Comparison of ENCODE assay signal across 8 mouse cellular contexts in genomic region chr11:72576466-72577351, GRCm38 (mm10). TPM values are rescaled to one million over a fixed set of nuclear protein-coding genes. Genes with fewer than 3 reads are reported as not detected.
DNase-seq lines count a peak whose midpoint lies in the region; ATAC-seq and TF ChIP-seq lines count a peak whose summit lies in the region.

No protein-coding gene starts in this region.

- ATAC-seq in forebrain, postnatal 0 days: peak; percentile 51
- no peak for ATAC-seq in limb, embryonic 11.5 days (ENCODE audit: insufficient number of reproducible peaks, low FRiP score, low TSS enrichment, low read depth)

- no peaks in the 10 kb centered on the region for H3K4me1 ChIP-seq in forebrain, postnatal 0 days (ENCODE audit: insufficient read depth)
- no peaks in the 10 kb centered on the region for H3K4me1 ChIP-seq in limb, embryonic 11.5 days (ENCODE audit: control insufficient read depth, insufficient read depth, low read length)

- H3K4me2 ChIP-seq in forebrain, postnatal 0 days (ENCODE audit: low read depth): peak overlapping the region; percentile 53
- peak overlapping the region; percentile 48 for H3K4me2 ChIP-seq in limb, embryonic 11.5 days (ENCODE audit: low read depth, severe bottlenecking)

- H3K9ac ChIP-seq in forebrain, postnatal 0 days: peak overlapping the region; percentile 37
- H3K9ac ChIP-seq in limb, embryonic 11.5 days (ENCODE audit: low read length): peak overlapping the region; percentile 17; the same call in 1 of the 2 replicates

- 1% methylated on average over 24 of the region's 24 CpGs for WGBS in forebrain, postnatal 0 days
- 4% methylated on average over 24 of the region's 24 CpGs for WGBS in limb, embryonic 11.5 days

- no peak for TF ChIP-seq CTCF in forebrain, postnatal 0 days (IDR thresholded peaks at IDR 0.05; ENCODE audit: low read depth)

- H3K4me3 ChIP-seq in forebrain, postnatal 0 days (ENCODE audit: low read depth, low read length): peak overlapping the region; percentile 24
- H3K4me3 ChIP-seq in limb, embryonic 11.5 days (ENCODE audit: low read depth, low read length): peak overlapping the region; percentile 2; the same call in 1 of the 2 replicates

- no peaks in the 10 kb centered on the region for H3K27me3 ChIP-seq in forebrain, postnatal 0 days (ENCODE audit: insufficient read depth, low read length)
- no peaks in the 10 kb centered on the region for H3K27me3 ChIP-seq in limb, embryonic 11.5 days (ENCODE audit: control insufficient read depth, insufficient read depth, low read length)

- peak; percentile 21 to 25 for DNase-seq in spleen, postnatal 36 days (ENCODE audit: low spot score in 2 of 2)
- no peak for DNase-seq in spleen, adult 12 weeks (ENCODE audit: low spot score)
- peak; percentile 68 for DNase-seq in cerebellum, adult 11-12 months
- peak; percentile 40 for DNase-seq in forebrain, postnatal 0 days
- peak; percentile 28 for DNase-seq in limb, embryonic 11.5 days (ENCODE audit: low spot score)
- DNase-seq in mesoderm, embryonic 11.5 days (ENCODE audit: low read depth, low spot score): peak; percentile 25
- DNase-seq in gastrocnemius, postnatal 10 days: no peak
- DNase-seq in thymus, postnatal 36 days: no peak

- no peaks in the 10 kb centered on the region for H3K36me3 ChIP-seq in forebrain, postnatal 0 days (ENCODE audit: insufficient read depth)
- no peaks in the 10 kb centered on the region for H3K36me3 ChIP-seq in limb, embryonic 11.5 days (ENCODE audit: control insufficient read depth, insufficient read depth, low read length)

- H3K27ac ChIP-seq in forebrain, postnatal 0 days (ENCODE audit: low read depth, low read length): 0 out of 2 replicates have a peak overlapping the region, but pooled peaks have one; percentile 17
- H3K27ac ChIP-seq in limb, embryonic 11.5 days (replicated peaks; ENCODE audit: low read depth, low read length): no peak overlapping the region

- no peaks in the 10 kb centered on the region for H3K9me3 ChIP-seq in forebrain, postnatal 0 days (ENCODE audit: low read length)
- no peaks in the 10 kb centered on the region for H3K9me3 ChIP-seq in limb, embryonic 11.5 days (ENCODE audit: control insufficient read depth, low read length)

RNA-seq across cellular contexts. Expression of gene Spns3, which starts 26.4 kb away (rescaled TPM):
- 0.15 TPM in 1 of 2 replicates, not detected in the other for total RNA-seq in forebrain, postnatal 0 days (2014; rRNA removed)
- 0.06 and 0.07 TPM in 2 replicates for polyA plus RNA-seq in forebrain, postnatal 0 days (2015; fragmentation: Nextera tagmentation; extraction: Ambion mirVana)
- 0.07 TPM in 1 of 2 replicates, not detected in the other for polyA plus RNA-seq in limb, embryonic 11.5 days (2014; fragmentation: Nextera tagmentation; extraction: Ambion mirVana)
- under 1 TPM; 0.21 to 0.63 TPM for total RNA-seq in gastrocnemius, postnatal 10 days (2021)

RNA-seq across cellular contexts. Expression of gene Ube2g1, which starts 30.4 kb away (rescaled TPM):
- 56.4 and 61.2 TPM in 2 replicates for total RNA-seq in forebrain, postnatal 0 days (2014; rRNA removed)
- 76.8 and 82.1 TPM in 2 replicates for polyA plus RNA-seq in forebrain, postnatal 0 days (2015; fragmentation: Nextera tagmentation; extraction: Ambion mirVana)
- polyA plus RNA-seq in limb, embryonic 11.5 days (2014; fragmentation: Nextera tagmentation; extraction: Ambion mirVana): 94.7 and 96.3 TPM in 2 replicates
- 10 to 100 TPM; 47.7 to 48.6 TPM for total RNA-seq in gastrocnemius, postnatal 10 days (2021)

Comparison
In these comparisons a context has a peak if more than half of its experiments do, and no peak if none do; other contexts are left out.
1. DNase-seq: peak in spleen, postnatal 36 days (2 of 2), cerebellum, adult 11-12 months (single experiment), forebrain, postnatal 0 days (single experiment), limb, embryonic 11.5 days (single experiment) and mesoderm, embryonic 11.5 days (single experiment); none in spleen, adult 12 weeks (single experiment), gastrocnemius, postnatal 10 days (single experiment) and thymus, postnatal 36 days (0 of 2).